Mouse (Mus musculus) liver, embryonic 11.5 days (tissue): ENCODE data around the gene Ccdc113. TPM values are rescaled to one million over a fixed set of nuclear protein-coding genes. Genes with fewer than 3 reads are reported as not detected.

ENCODE experiments used
- ATAC-seq: fragments of 200-750 bp; cut with Nextera tagmentation; replicated peaks from 2 replicates; pipeline ENCODE4 v1.8.0; 2017; ENCODE audit warnings: moderate number of reproducible peaks, mild to moderate bottlenecking, moderate TSS enrichment, moderate library complexity; ENCODE audit not compliant: low FRiP score
- DNase-seq: peaks from one replicate; pipeline ENCODE4 v3.0.0-alpha.2; 2017; ENCODE audit warnings: low spot score
- H3K27ac ChIP-seq: fragments of 300-500 bp; sonication (generic); 2 replicates; pipeline ENCODE4 v1.5.1; 2014; ENCODE audit warnings: mild to moderate bottlenecking, low read depth, low read length, control low read depth
- H3K27me3 ChIP-seq: fragments of 300-500 bp; sonication (generic); replicated peaks from 2 replicates; pipeline ENCODE4 v1.6.1; 2014; ENCODE audit warnings: low read length, mixed read lengths; ENCODE audit not compliant: control insufficient read depth, insufficient read depth
- H3K36me3 ChIP-seq: fragments of 300-500 bp; sonication (generic); 2 replicates; pipeline ENCODE4 v1.6.1; 2014; ENCODE audit warnings: mild to moderate bottlenecking, low read length, moderate library complexity, mixed read lengths; ENCODE audit not compliant: control insufficient read depth, insufficient read depth
- H3K4me1 ChIP-seq: fragments of 300-500 bp; sonication (generic); replicated peaks from 2 replicates; pipeline ENCODE4 v1.6.1; 2014; ENCODE audit warnings: low read length, mixed read lengths; ENCODE audit not compliant: control insufficient read depth, insufficient read depth
- H3K4me2 ChIP-seq: fragments of 300-500 bp; sonication (generic); 2 replicates; pipeline ENCODE4 v1.6.1; 2014; ENCODE audit warnings: mild to moderate bottlenecking, control low read depth, moderate library complexity
- H3K4me3 ChIP-seq: fragments of 300-500 bp; sonication (generic); 2 replicates; pipeline ENCODE4 v1.5.1; 2014; ENCODE audit warnings: low read depth, low read length, control low read depth
- H3K9ac ChIP-seq: fragments of 300-500 bp; sonication (generic); 2 replicates; pipeline ENCODE4 v1.6.1; 2014; ENCODE audit warnings: low read depth, low read length, control low read depth
- H3K9me3 ChIP-seq: fragments of 300-500 bp; sonication (generic); 2 replicates; pipeline ENCODE4 v1.6.1; 2016; ENCODE audit warnings: low read length, inconsistent platforms, mixed read lengths; ENCODE audit not compliant: control insufficient read depth
- WGBS: fragments of 180-500 bp; shearing (Covaris S2); extraction: QIAGEN DNeasy Blood & Tissue Kit; methylation state at CpG from one replicate; pipeline ENCODE4 v1.1.7; 2014; 5-methylcytosine and 5-hydroxymethylcytosine counted together
- polyA plus RNA-seq: library from polyadenylated mRNA; unstranded; fragments of >200 nt; fragmentation: Nextera tagmentation; extraction: Ambion mirVana; gene quantifications from 2 replicates; pipeline ENCODE4 v1.2.1, GENCODE M21; 2014

Ccdc113 gene
- polyA plus RNA-seq, 1 experiment from 2014 or later, result not detected

DNA sequence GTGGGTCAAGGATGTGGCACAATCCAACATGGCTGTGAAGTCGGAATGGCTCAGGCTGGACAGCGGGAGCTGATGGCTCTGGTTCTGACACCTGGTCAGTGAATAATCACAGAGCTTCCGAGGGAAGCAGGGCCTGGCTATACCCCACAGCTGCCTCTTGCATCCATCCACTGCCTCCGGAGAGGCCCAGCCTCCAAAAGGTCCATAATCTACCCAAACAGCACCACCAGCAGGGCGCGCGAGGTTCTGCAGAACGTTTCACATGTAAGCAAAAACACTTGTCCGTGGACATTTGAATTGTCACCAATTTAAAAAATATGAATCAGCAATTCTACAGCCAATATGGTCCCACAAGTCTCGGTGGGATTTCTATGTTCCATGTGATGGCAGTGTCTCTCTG is 55.4 kb downstream of the Ccdc113 start:
- H3K9ac ChIP-seq, result no peak overlapping the region
- 61% methylated on average over 10 of the region's 10 CpGs for WGBS
- no peaks in the 10 kb centered on the region for H3K9me3 ChIP-seq
- no peak overlapping the region for H3K4me2 ChIP-seq
- ATAC-seq (no peak), DNase-seq (no peak)
- H3K36me3 ChIP-seq, result no peaks in the 10 kb centered on the region
- H3K27me3 ChIP-seq, result no peaks in the 10 kb centered on the region
- H3K27ac ChIP-seq, result no peak overlapping the region
- no peak overlapping the region for H3K4me3 ChIP-seq
- H3K4me1 ChIP-seq, result peaks cover 10% of the 10 kb centered on the region; the same call in 1 of the 2 replicates

DNA sequence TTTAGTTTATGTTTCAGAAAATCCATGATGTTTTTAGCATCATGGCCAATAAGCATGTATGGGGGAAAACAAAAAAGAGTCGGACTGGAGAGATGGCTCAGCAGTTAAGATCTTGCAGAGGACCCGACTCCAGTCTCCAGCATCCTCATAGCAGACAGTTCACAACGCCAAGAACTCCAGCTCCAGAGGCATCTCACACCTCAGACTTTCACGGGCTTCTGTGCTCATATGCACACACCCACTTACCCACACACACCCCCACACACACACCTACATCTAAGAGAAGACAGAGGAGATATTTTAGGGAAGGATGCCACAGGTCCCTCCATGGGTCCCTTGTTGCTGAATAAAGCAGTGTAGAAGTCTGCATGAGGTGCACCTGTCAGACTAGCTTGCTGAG is 56.7 kb downstream of the Ccdc113 start:
- Histone ChIP-seq H3K9me3 (no peaks in the 10 kb centered on the region), H3K4me2 (no peak overlapping the region), H3K4me3 (no peak overlapping the region), H3K4me1 (peaks cover 10% of the 10 kb centered on the region; the same call in 1 of the 2 replicates), H3K27me3 (no peaks in the 10 kb centered on the region), H3K36me3 (no peaks in the 10 kb centered on the region), H3K9ac (no peak overlapping the region), H3K27ac (no peak overlapping the region)
- DNase-seq (no peak), ATAC-seq (no peak)
- 75% methylated on average over 4 of the region's 4 CpGs for WGBS

DNA sequence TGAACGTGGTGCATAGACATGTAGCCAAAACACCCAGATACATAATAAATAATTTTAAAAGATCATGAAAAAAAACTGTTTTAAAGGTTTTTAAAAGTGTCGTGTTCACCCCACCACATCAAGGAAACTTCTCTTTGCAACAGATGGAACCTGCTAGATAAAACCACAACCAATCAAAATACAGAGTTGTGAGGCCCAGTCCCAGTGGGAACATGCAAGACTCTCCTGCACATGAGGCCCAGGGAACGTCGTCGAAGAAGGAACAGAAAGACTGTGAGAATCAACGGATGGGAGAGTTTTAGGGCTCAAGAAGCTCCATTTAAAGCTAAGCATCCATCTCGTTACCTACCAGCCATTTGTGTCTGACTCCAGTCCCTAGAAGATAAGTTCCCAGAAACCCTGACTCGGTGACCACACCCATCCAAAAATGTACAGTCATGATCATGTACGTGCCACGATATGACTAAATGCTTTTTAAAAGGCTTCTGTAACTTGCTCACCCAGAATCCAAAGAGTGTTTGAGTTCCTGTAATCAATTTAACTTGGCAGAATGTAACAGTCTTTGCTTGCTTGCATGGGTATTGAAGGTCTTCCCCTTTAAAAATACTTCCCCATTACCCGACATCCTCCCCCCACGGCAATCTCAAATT is 58.4 kb downstream of the Ccdc113 start:
- Histone ChIP-seq H3K4me1 (peaks cover 13% of the 10 kb centered on the region), H3K27ac (peak overlapping the region; percentile 33), H3K9me3 (no peaks in the 10 kb centered on the region), H3K27me3 (no peaks in the 10 kb centered on the region), H3K4me3 (no peak overlapping the region), H3K36me3 (no peaks in the 10 kb centered on the region), H3K4me2 (no peak overlapping the region), H3K9ac (no peak overlapping the region)
- 58% methylated on average over 12 of the region's 12 CpGs for WGBS
- DNase-seq (no peak), ATAC-seq (peak; percentile 85)

- ATAC-seq (no peak), DNase-seq (no peak)
- no peaks in the 10 kb centered on the region for H3K27me3 ChIP-seq
- 89% methylated on average over 7 of the region's 7 CpGs for WGBS
- no peak overlapping the region for H3K4me2 ChIP-seq
- no peak overlapping the region for H3K4me3 ChIP-seq
- peaks cover 13% of the 10 kb centered on the region for H3K4me1 ChIP-seq
- no peak overlapping the region for H3K27ac ChIP-seq
- no peak overlapping the region for H3K9ac ChIP-seq
- no peaks in the 10 kb centered on the region for H3K9me3 ChIP-seq
- H3K36me3 ChIP-seq, result no peaks in the 10 kb centered on the region
Measured at GRCm38 (mm10) chr8:95593439-95594393, 59.8 kb downstream of the Ccdc113 start.

DNA sequence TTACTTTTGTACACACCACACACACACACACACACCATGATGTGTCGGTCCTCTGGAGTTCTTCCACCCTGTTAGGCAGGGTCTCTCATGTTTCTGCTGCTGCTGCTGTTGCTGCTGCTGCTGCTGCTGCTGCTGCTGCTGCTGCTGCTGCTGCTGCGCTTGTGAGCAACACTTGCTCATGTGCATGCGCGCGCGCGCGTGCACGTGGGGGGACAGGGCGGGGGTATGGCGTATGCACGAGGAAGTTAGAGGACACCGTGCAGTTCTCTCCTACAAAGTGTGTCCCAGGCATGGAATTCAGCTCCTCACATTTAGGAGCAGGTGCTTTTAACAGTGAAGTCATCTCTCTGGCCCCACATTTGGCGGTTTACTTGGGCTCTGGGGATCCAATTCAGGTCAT is 61.2 kb downstream of the Ccdc113 start:
- H3K4me2 ChIP-seq, result no peak overlapping the region
- no peaks in the 10 kb centered on the region for H3K36me3 ChIP-seq
- no peaks in the 10 kb centered on the region for H3K27me3 ChIP-seq
- peaks cover 13% of the 10 kb centered on the region for H3K4me1 ChIP-seq
- 83% methylated on average over 14 of the region's 14 CpGs for WGBS
- H3K27ac ChIP-seq, result no peak overlapping the region
- ATAC-seq (no peak), DNase-seq (no peak)
- no peaks in the 10 kb centered on the region for H3K9me3 ChIP-seq
- H3K4me3 ChIP-seq, result no peak overlapping the region
- H3K9ac ChIP-seq, result no peak overlapping the region

DNA sequence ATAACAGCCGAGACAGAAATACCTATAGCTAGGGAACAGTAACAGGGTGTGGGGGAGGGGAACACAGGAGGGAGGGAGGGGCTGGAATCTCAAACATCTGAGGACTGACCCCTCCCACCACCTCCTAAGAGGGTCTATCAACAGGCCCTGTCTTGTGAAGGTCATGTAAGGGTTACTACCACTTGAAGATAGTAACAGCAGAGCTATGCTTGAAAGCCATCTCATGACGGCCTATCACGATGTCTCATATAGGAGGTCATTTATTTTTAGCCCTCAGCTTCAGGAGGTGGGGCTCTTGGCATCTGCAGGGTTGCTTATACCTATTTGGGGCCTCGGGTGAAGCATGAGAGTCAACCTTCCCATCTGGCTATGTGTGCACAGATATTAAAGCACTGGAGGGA is 63.0 kb downstream of the Ccdc113 start:
- H3K9ac ChIP-seq, result no peak overlapping the region
- no peak for ATAC-seq
- no peak for DNase-seq

DNA sequence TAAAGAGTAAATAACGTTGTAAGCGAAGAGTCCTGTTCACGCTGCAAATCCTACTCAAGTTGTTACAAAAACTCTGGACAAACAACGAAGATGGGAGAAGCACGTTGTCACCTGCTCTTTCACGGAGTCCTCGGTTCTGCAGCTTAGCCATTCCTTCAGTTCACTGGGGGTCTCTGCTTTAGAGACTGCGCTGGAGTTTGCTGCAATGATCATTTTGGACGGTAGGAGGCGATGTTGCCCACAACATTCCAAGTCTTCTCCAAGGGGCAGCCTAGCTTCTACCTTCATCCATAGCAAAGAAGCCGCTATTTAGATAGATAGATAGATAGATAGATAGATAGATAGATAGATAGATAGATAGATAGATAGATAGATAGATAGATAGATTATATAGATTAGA is 66.0 kb downstream of the Ccdc113 start:
- Histone ChIP-seq H3K9me3 (no peaks in the 10 kb centered on the region), H3K9ac (no peak overlapping the region), H3K4me2 (no peak overlapping the region), H3K27ac (no peak overlapping the region), H3K4me3 (no peak overlapping the region), H3K27me3 (0 out of 2 replicates have a peak, but pooled peaks cover 3% of the 10 kb centered on the region), H3K36me3 (no peaks in the 10 kb centered on the region), H3K4me1 (peaks cover 3% of the 10 kb centered on the region; the same call in 1 of the 2 replicates)
- DNase-seq, result peak; percentile 71
- ATAC-seq, result no peak
- 10% methylated on average over 11 of the region's 11 CpGs for WGBS

More for the DNA sequence above, 63.0 kb downstream of the Ccdc113 start:
- Histone ChIP-seq H3K4me3 (no peak overlapping the region), H3K27me3 (0 out of 2 replicates have a peak, but pooled peaks cover 3% of the 10 kb centered on the region), H3K4me1 (peaks cover 10% of the 10 kb centered on the region), H3K9me3 (no peaks in the 10 kb centered on the region), H3K4me2 (no peak overlapping the region), H3K27ac (no peak overlapping the region), H3K36me3 (no peaks in the 10 kb centered on the region)
- 47% methylated on average over 4 of the region's 4 CpGs for WGBS

DNA sequence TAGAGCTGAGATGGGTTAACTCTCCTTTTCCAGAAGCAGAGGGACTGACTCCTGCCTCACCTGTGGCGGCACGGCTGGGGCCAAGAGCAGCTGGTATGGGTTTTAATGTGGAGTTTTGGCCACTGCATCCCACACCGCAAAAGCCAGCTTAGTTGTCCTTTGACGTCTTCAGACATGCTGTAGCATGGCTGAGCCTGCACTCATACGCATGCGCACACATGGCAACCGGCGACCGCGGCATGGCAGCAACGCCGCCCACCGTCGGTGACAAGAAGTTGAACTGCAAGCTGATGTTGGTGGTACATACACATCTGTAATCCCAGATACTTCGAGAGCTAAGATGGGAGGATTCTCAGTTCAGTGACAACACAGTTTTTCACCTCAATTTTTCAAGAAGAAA is 67.4 kb downstream of the Ccdc113 start:
- Histone ChIP-seq H3K9ac (no peak overlapping the region), H3K27me3 (0 out of 2 replicates have a peak, but pooled peaks cover 3% of the 10 kb centered on the region), H3K36me3 (no peaks in the 10 kb centered on the region), H3K4me3 (no peak overlapping the region), H3K4me2 (no peak overlapping the region), H3K27ac (no peak overlapping the region), H3K4me1 (peaks cover 3% of the 10 kb centered on the region; the same call in 1 of the 2 replicates), H3K9me3 (no peaks in the 10 kb centered on the region)
- no peak for DNase-seq
- 67% methylated on average over 15 of the region's 15 CpGs for WGBS
- ATAC-seq, result no peak
